Mouse (Mus musculus): ENCODE data around the gene Rassf3.

Rassf3 gene

GRCm38 (mm10) chr10:121429981-121430682 is 46.0 kb downstream of the Rassf3 start:
- no peak for DNase-seq (ENCODE audit: low spot score)

DNA sequence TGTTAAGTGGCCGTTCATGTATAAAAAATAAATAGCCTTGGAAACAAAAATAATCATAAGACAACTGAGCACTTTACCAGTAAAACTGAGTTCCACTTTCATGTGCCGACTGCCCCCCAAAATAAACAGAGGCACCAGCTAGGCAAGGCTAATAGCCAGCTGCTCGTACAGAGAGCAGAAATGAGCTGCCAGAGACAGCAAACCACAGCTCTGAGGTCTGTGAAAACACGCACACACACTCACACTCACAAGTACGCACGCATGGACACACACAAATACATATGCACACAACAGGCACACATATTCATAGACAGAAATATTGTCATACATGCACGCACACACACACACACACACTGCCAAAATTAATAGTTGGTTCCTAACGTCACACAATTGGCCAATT is 46.6 kb downstream of the Rassf3 start:
- no peak for DNase-seq (ENCODE audit: low spot score)

GRCm38 (mm10) chr10:121429089-121429488 is 47.1 kb downstream of the Rassf3 start:
- DNase-seq (ENCODE audit: low spot score) = no peak

- no peak for DNase-seq (ENCODE audit: low spot score)
Observed at GRCm38 (mm10) chr10:121428011-121428711, 48.0 kb downstream of the Rassf3 start.

DNA sequence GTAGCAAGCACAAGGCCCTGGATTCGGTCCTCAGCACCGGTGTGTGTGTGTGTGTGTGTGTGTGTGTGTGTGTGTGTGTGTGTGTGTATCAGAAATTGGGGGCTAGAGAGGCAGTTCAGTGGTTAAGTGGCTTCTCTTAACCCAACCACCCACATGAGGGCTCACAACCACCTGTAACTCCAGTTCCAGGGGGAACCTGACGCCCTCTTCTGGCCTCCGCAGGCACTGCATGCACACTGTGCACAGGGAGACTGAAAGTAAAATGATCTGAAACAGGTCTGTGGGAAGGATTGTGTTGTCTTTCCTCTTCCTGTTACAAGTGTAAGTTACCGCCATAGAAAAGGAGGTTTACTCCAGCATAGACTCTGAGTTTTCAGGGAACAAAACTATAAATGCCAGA is 49.0 kb downstream of the Rassf3 start:
- DNase-seq (ENCODE audit: low spot score) = no peak

GRCm38 (mm10) chr10:121426458-121427070 is 49.6 kb downstream of the Rassf3 start:
- no peak for DNase-seq (ENCODE audit: low spot score)

DNA sequence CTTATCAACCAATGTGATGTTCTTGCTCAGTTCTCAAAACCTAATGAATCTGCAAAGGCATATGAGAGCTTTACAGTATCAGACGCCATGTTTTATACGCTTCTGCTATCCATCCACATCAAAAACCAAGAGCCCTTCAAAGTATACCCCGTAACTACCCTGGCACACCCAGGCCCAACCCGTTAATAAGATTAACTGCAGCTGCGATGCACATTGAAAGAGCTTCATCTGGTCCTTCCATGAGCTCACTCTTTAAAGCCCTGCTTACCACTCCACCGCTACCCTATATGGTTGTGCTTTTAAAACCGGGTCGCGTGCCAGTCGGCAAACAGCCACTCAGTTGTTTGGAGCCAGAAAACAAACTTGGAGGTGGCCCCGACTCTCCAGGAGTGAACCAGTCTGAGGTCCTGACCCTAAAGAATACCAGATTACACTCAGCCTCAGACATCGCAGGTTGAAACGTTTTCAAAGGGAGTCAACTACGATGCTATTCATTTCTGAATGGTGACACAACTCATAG is 50.6 kb downstream of the Rassf3 start:
- no peak for DNase-seq (ENCODE audit: low spot score)

GRCm38 (mm10) chr10:121425079-121425478 is 51.1 kb downstream of the Rassf3 start:
- no peak for DNase-seq (ENCODE audit: low spot score)

GRCm38 (mm10) chr10:121424455-121424854 is 51.7 kb downstream of the Rassf3 start:
- DNase-seq (ENCODE audit: low spot score) = no peak

- DNase-seq (ENCODE audit: low spot score) = peak; percentile 25
Observed at GRCm38 (mm10) chr10:121423541-121424349, 52.4 kb downstream of the Rassf3 start.

DNA sequence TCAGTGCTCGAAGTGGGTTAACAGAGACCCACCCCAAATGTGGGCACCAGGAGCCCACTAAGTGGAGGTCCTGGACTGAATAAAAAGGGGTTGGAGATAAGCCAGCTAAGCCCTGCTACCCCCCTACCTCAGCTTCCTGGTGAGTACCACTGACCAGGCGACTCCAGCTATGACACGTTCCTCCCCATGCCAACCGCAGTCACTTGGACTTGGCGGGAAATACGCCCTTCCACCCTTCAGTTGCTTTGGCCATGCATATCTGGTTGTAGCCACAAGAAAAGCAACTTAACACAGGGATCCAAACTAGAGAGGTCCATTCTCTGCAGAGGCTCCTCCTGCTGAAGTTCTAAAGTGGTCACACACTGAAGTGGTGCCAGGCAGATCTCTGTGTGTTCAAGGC is 53.9 kb downstream of the Rassf3 start:
- no peak for DNase-seq (ENCODE audit: low spot score)

GRCm38 (mm10) chr10:121421657-121422290 is 54.4 kb downstream of the Rassf3 start:
- DNase-seq (ENCODE audit: low spot score) = no peak

- no peak for DNase-seq (ENCODE audit: low spot score)
Observed at GRCm38 (mm10) chr10:121421023-121421422, 55.1 kb downstream of the Rassf3 start.

DNA sequence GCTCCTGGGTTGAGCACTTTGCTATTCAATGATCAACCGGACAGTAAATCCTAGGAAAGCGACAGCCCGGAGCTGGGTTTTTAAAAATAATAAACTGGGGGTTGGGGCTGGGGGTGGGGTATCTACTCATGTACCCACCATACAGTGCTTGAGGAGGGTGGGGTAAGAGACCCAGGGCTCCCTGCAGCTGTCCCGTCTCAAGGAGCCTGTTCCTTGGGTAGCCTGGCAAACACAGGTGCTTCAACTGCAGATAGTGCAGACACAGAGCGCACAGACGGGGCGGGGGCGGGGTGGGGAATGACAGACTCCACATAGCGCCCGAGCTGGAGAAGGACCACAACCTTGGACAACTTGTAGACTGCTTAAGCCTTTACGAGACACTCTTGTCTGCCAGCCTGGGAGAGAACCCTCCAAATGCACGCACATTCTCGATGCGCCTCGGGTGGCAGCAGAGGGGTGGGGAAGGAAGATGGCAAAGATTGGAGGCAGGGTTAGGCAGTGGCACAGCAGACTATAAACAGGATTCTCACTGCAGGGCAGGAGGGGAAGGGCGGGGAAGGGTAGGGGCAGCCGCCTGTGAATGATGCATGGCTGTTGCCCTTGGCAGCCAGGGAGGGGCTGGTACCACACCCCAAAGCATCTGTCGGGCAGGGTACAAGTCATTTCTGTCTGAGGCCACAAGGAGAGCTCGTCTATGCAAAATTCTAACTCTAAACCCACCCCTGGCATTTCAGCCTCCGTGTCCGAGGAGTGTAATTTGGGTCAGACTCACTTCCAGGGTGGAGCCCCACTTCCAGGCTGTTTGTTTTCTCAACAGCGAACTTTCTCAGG is 56.3 kb downstream of the Rassf3 start:
- no peak for DNase-seq (ENCODE audit: low spot score)

DNA sequence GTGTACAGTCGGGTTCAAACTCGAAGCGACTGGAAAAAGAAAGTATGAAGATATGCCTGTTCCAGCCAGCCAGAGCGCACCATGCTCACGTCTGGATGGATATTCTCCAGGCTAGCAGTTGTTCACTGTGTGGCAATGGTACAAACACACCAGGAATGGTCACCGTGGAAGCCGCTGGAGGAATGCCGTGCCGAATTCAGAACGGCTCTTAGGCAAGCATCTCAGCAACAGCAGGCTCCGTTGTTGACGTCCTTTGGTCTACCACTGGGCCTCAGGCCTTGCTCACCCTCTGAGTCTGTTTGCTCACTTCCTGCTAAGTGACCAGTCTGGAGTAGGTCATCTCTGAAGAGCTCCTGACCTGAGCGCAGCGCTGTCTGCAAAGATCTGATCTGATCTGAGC is 57.3 kb downstream of the Rassf3 start:
- no peak for DNase-seq (ENCODE audit: low spot score)

DNA sequence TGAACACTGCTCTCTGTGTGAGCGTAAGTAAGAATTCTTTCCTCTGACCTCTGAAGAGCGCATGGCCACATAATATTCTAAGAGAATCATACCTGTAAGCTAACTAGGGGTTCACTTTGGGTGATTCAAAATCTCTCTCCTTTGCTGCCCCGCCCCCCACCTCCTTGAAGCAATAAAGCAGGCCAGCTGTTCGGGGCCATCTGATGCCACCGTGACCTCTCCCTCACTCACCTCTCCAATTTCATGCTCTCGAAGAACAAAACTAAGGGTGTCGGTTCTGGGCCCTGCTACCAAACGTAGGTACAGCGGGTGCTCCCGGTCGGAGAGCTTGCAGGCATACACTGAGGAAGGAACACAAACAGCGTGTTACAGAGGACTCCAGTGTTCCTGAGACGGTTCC is 62.0 kb downstream of the Rassf3 start:
- no peak for DNase-seq (ENCODE audit: low spot score)

- DNase-seq (ENCODE audit: low spot score) = no peak
Observed at GRCm38 (mm10) chr10:121412824-121413223, 63.3 kb downstream of the Rassf3 start.

GRCm38 (mm10) chr10:121411721-121412455 is 64.3 kb downstream of the Rassf3 start:
- DNase-seq (ENCODE audit: low spot score) = no peak

DNA sequence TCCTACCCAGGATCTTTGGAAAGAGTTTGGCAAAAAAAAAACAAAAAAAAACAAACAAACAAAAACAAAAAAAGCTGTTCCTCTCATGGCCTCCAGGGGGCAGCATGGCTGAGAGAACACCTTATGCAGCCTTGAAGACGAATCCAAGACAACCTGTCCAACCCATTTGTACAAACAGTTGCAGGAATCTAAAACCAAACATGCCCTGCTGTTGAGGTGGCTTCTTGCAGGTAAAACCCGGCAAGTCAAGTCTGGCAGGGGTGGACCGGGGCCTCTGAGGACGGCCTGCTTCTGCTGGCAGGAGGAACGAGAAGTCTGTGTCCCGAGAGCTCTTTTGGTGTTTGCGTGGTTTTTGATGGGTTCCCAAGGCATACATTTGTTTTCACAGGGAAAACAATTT is 66.4 kb downstream of the Rassf3 start:
- no peak for DNase-seq (ENCODE audit: low spot score)

DNA sequence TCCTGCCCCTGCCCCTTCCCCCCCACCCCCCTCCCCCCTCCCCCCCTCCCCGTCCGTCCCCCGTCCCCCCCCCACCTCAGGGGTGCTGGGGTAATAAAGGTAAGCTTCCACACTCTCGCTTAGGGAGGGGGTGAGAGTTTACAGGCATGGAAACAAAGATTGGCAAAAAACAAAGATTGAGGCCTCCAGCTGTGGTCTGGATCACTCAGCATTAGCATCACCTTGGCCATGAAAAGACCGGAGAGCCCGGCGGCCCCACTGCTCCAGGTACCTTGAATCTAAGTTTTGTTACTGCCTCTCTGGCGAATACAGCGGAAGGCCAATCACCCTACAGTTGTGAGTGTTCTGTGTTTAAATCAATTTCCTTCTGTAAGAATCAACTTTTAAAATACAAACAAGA is 72.2 kb downstream of the Rassf3 start:
- no peak for DNase-seq (ENCODE audit: low spot score)
